Mouse (Mus musculus): ENCODE data around the gene Fam185a.

DNA sequence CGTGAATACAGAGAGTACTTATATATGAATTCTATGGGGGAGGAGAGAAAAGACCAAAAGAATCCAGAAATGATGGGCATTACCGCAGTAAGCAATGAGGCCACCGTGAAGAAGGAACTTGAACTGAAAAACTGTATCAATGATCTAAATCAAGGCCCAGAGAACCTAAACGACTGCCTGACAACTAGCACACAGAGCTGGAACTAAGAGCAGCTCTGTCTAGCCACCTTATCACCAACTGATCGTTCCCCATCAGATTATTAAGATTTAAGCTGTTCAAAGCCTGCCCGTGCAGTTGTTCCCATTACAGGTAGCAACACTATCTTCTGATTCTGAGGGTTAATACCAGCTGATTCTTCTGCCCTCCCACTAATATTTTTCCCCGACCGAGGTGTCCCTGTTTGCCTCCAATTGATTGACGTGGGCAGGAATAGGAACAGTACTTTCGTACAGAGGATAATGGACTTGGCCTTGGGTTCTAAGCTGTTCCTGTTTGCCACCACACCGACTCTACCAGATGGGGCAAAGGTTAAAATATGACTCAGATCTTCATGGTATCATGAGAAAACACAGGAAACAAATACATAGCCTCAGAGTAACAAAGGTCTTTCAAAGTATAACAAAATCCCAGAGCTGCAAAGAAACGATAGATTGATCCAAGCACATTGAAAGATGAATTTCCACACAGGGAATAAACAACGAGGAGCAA is 40.4 kb upstream of the Fam185a start:
- TF ChIP-seq CTCF (IDR thresholded peaks at IDR 0.05; ENCODE audit: insufficient read depth, low read length) = no peak
- no peak for TF ChIP-seq POLR2A (IDR thresholded peaks at IDR 0.05; ENCODE audit: borderline replicate concordance, extremely low read depth, low read depth, low read length)
